Comparison of ENCODE assay signal across 8 mouse cellular contexts in genomic region chr11:74619956-74620300, GRCm38 (mm10). TPM values are rescaled to one million over a fixed set of nuclear protein-coding genes. Genes with fewer than 3 reads are reported as not detected.
DNase-seq lines count a peak whose midpoint lies in the region; ATAC-seq and TF ChIP-seq lines count a peak whose summit lies in the region.

No protein-coding gene starts in this region.

- no peak overlapping the region for H3K9ac ChIP-seq in kidney, postnatal 0 days (ENCODE audit: low read depth, low read length)
- no peak overlapping the region for H3K9ac ChIP-seq in intestine, postnatal 0 days (ENCODE audit: low read depth, low read length)
- peak overlapping the region; percentile 60 for H3K9ac ChIP-seq in neural tube, embryonic 12.5 days

- no peak overlapping the region for H3K27ac ChIP-seq in kidney, postnatal 0 days
- H3K27ac ChIP-seq in forebrain, embryonic 10.5 days: peak overlapping the region; percentile 70; the same call in 1 of the 2 replicates
- no peak overlapping the region for H3K27ac ChIP-seq in intestine, postnatal 0 days (ENCODE audit: low read depth, low read length)
- no peak overlapping the region for H3K27ac ChIP-seq in neural tube, embryonic 12.5 days

- peak overlapping the region; percentile 42; the same call in 1 of the 2 replicates for H3K4me2 ChIP-seq in kidney, postnatal 0 days (ENCODE audit: low read length)
- H3K4me2 ChIP-seq in intestine, postnatal 0 days (replicated peaks; ENCODE audit: low read depth): peak overlapping the region; percentile 54; the same call in 1 of the 2 replicates
- peak overlapping the region; percentile 76 for H3K4me2 ChIP-seq in neural tube, embryonic 12.5 days (replicated peaks)

- peaks cover 14% of the 10 kb centered on the region for H3K27me3 ChIP-seq in kidney, postnatal 0 days (ENCODE audit: insufficient read depth, low read length)
- H3K27me3 ChIP-seq in forebrain, embryonic 10.5 days (ENCODE audit: poor library complexity, severe bottlenecking): peaks cover 52% of the 10 kb centered on the region
- H3K27me3 ChIP-seq in intestine, postnatal 0 days (replicated peaks; ENCODE audit: control insufficient read depth, insufficient read depth, low read length): peaks cover 28% of the 10 kb centered on the region
- H3K27me3 ChIP-seq in neural tube, embryonic 12.5 days (replicated peaks): peaks cover 27% of the 10 kb centered on the region

- ATAC-seq in kidney, postnatal 0 days (replicated peaks; ENCODE audit: low FRiP score, low read depth): no peak
- ATAC-seq in intestine, postnatal 0 days: no peak
- peak; percentile 43; the same call in 1 of the 2 replicates for ATAC-seq in neural tube, embryonic 12.5 days (ENCODE audit: low FRiP score, low read depth)
- no peak for ATAC-seq in erythroid progenitor cell, adult 5-6 weeks (replicated peaks; ENCODE audit: low FRiP score, poor library complexity, severe bottlenecking)
- ATAC-seq in CD4-positive, CD25-positive, alpha-beta regulatory T cell, adult 4 months: no peak

- no peak for DNase-seq in kidney, postnatal 0 days (ENCODE audit: low spot score)
- DNase-seq in kidney, adult 11 months: no peak
- no peak for DNase-seq in forebrain, embryonic 10.5 days (ENCODE audit: extremely low spot score, low spot score)
- DNase-seq in kidney, postnatal 25 days: no peak

- H3K4me1 ChIP-seq in kidney, postnatal 0 days (replicated peaks; ENCODE audit: insufficient read depth, low read length): no peaks in the 10 kb centered on the region
- H3K4me1 ChIP-seq in forebrain, embryonic 10.5 days: peaks cover 13% of the 10 kb centered on the region
- no peaks in the 10 kb centered on the region for H3K4me1 ChIP-seq in intestine, postnatal 0 days (replicated peaks; ENCODE audit: control insufficient read depth, insufficient read depth, low read length)
- peaks cover 8% of the 10 kb centered on the region; the same call in 1 of the 2 replicates for H3K4me1 ChIP-seq in neural tube, embryonic 12.5 days

- 2% methylated on average over 15 of the region's 16 CpGs for WGBS in kidney, postnatal 0 days
- WGBS in forebrain, embryonic 10.5 days: 2% methylated on average over 15 of the region's 16 CpGs
- whole genome bisulfite sequencing in intestine, postnatal 0 days: 5% methylated on average over 16 of the region's 16 CpGs
- 2% methylated on average over 16 of the region's 16 CpGs for WGBS in neural tube, embryonic 12.5 days

- H3K36me3 ChIP-seq in kidney, postnatal 0 days (ENCODE audit: insufficient read depth, low read length): no peaks in the 10 kb centered on the region
- H3K36me3 ChIP-seq in forebrain, embryonic 10.5 days (replicated peaks): no peaks in the 10 kb centered on the region
- no peaks in the 10 kb centered on the region for H3K36me3 ChIP-seq in intestine, postnatal 0 days (ENCODE audit: control insufficient read depth, insufficient read depth)
- H3K36me3 ChIP-seq in neural tube, embryonic 12.5 days: no peaks in the 10 kb centered on the region

- no peaks in the 10 kb centered on the region for H3K9me3 ChIP-seq in kidney, postnatal 0 days (replicated peaks; ENCODE audit: low read length)
- H3K9me3 ChIP-seq in forebrain, embryonic 10.5 days: no peaks in the 10 kb centered on the region
- no peaks in the 10 kb centered on the region for H3K9me3 ChIP-seq in intestine, postnatal 0 days (ENCODE audit: control insufficient read depth)
- no peaks in the 10 kb centered on the region for H3K9me3 ChIP-seq in neural tube, embryonic 12.5 days

- TF ChIP-seq CTCF in kidney, postnatal 0 days (IDR thresholded peaks at IDR 0.05; ENCODE audit: low read depth): no peak
- no peak for TF ChIP-seq CTCF in intestine, postnatal 0 days (IDR thresholded peaks at IDR 0.05; ENCODE audit: low read depth)

- H3K4me3 ChIP-seq in kidney, postnatal 0 days (replicated peaks; ENCODE audit: low read depth, low read length): no peak overlapping the region
- peak overlapping the region; percentile 58 for H3K4me3 ChIP-seq in forebrain, embryonic 10.5 days
- peak overlapping the region; percentile 25; the same call in 1 of the 2 replicates for H3K4me3 ChIP-seq in intestine, postnatal 0 days (ENCODE audit: low read depth, low read length)
- peak overlapping the region; percentile 53 for H3K4me3 ChIP-seq in neural tube, embryonic 12.5 days

RNA-seq across cellular contexts. Expression of gene Ccdc92b, which starts 0.5 kb away (rescaled TPM):
- polyA plus RNA-seq in kidney, postnatal 0 days (2015; fragmentation: Nextera tagmentation; extraction: Ambion mirVana): 0.23 and 0.33 TPM in 2 replicates
- 0.41 and 0.72 TPM in 2 replicates for polyA plus RNA-seq in forebrain, embryonic 10.5 days (2016; fragmentation: Nextera tagmentation; extraction: Ambion mirVana)
- 0.25 and 0.35 TPM in 2 replicates for polyA plus RNA-seq in intestine, postnatal 0 days (2015; fragmentation: Nextera tagmentation; extraction: Ambion mirVana)
- polyA plus RNA-seq in neural tube, embryonic 12.5 days (2016; fragmentation: Nextera tagmentation; extraction: Ambion mirVana): 2.1 and 2.2 TPM in 2 replicates
- 11.9 and 21.0 TPM in 2 replicates for total RNA-seq in erythroid progenitor cell, adult 5-6 weeks (2015; ENCODE audit: low replicate concordance)
- total RNA-seq in erythroid progenitor cell, adult 5-6 weeks (2017; ENCODE audit: low replicate concordance): 9.5 and 14.0 TPM in 2 replicates
- not detected for polyA plus RNA-seq in CD4-positive, CD25-positive, alpha-beta regulatory T cell, adult 4 months (2017; shearing (Covaris generic))

RNA-seq across cellular contexts. Expression of gene Rap1gap2, which starts 9.2 kb away (rescaled TPM):
- 9.1 and 11.4 TPM in 2 replicates for polyA plus RNA-seq in kidney, postnatal 0 days (2015; fragmentation: Nextera tagmentation; extraction: Ambion mirVana)
- polyA plus RNA-seq in forebrain, embryonic 10.5 days (2016; fragmentation: Nextera tagmentation; extraction: Ambion mirVana): 0.66 and 0.75 TPM in 2 replicates
- 7.9 and 9.2 TPM in 2 replicates for polyA plus RNA-seq in intestine, postnatal 0 days (2015; fragmentation: Nextera tagmentation; extraction: Ambion mirVana)
- 8.0 and 10.1 TPM in 2 replicates for polyA plus RNA-seq in neural tube, embryonic 12.5 days (2016; fragmentation: Nextera tagmentation; extraction: Ambion mirVana)
- 1.3 and 3.6 TPM in 2 replicates for total RNA-seq in erythroid progenitor cell, adult 5-6 weeks (2015; ENCODE audit: low replicate concordance)
- total RNA-seq in erythroid progenitor cell, adult 5-6 weeks (2017; ENCODE audit: low replicate concordance): 1.2 and 3.0 TPM in 2 replicates
- polyA plus RNA-seq in CD4-positive, CD25-positive, alpha-beta regulatory T cell, adult 4 months (2017; shearing (Covaris generic)): 1 to 10 TPM; 1.3 to 1.9 TPM

RNA-seq across cellular contexts. Expression of gene Cluh, which starts 29.4 kb away (rescaled TPM):
- 32.6 TPM in 2 replicates for polyA plus RNA-seq in kidney, postnatal 0 days (2015; fragmentation: Nextera tagmentation; extraction: Ambion mirVana)
- polyA plus RNA-seq in forebrain, embryonic 10.5 days (2016; fragmentation: Nextera tagmentation; extraction: Ambion mirVana): 29.0 and 31.2 TPM in 2 replicates
- 21.4 and 23.1 TPM in 2 replicates for polyA plus RNA-seq in intestine, postnatal 0 days (2015; fragmentation: Nextera tagmentation; extraction: Ambion mirVana)
- polyA plus RNA-seq in neural tube, embryonic 12.5 days (2016; fragmentation: Nextera tagmentation; extraction: Ambion mirVana): 18.4 and 20.2 TPM in 2 replicates
- 4.7 and 5.4 TPM in 2 replicates for total RNA-seq in erythroid progenitor cell, adult 5-6 weeks (2015; ENCODE audit: low replicate concordance)
- 5.3 and 5.6 TPM in 2 replicates for total RNA-seq in erythroid progenitor cell, adult 5-6 weeks (2017; ENCODE audit: low replicate concordance)
- polyA plus RNA-seq in CD4-positive, CD25-positive, alpha-beta regulatory T cell, adult 4 months (2017; shearing (Covaris generic)): 10 to 100 TPM in 1 of 2 experiments, 1 to 10 TPM in 1; 7.8 to 12.2 TPM
